Mouse (Mus musculus): ENCODE data around the gene Ibsp.

- TF ChIP-seq EP300 (IDR thresholded peaks at IDR 0.05; ENCODE audit: insufficient read depth, low read depth, low read length) (no peak), CTCF (IDR thresholded peaks at IDR 0.05) (no peak)
These were observed 58.6 kb downstream of the Ibsp start for GRCm38 (mm10) chr5:104357575-104357974.
